Mouse (Mus musculus) thymus, adult 18-20 months (tissue): Measurements from ENCODE around the gene Rpia.
A peak's percentile ranks its signal among the peaks of the same experiment; 100 is the strongest.

ENCODE experiments used
- DNase-seq, 2 experiments: peaks; one replicate each; pipeline ENCODE4 v3.0.0; 2022; ENCODE audit warnings: mixed read lengths in 2 of 2

Rpia gene

DNA sequence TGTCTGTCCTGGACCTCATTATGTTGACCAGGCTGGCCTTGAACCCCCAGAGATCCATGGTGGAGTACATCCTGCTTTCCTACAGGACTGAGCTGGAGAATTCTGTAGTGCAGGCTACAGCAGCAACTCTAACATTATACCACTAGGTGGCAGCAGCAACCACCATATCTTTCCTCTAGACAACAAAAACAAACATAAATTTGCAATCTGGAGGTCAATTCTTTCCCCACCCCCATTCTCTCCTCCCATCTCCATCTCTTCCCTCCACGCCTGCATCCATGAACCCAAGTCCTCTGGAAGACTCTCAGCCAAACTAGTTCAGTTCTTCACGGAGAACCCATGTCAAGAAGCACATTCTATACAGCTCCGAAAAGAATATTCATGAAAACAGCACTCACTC, 12.6 kb upstream of the Rpia start:
- DNase-seq = no peak

DNA sequence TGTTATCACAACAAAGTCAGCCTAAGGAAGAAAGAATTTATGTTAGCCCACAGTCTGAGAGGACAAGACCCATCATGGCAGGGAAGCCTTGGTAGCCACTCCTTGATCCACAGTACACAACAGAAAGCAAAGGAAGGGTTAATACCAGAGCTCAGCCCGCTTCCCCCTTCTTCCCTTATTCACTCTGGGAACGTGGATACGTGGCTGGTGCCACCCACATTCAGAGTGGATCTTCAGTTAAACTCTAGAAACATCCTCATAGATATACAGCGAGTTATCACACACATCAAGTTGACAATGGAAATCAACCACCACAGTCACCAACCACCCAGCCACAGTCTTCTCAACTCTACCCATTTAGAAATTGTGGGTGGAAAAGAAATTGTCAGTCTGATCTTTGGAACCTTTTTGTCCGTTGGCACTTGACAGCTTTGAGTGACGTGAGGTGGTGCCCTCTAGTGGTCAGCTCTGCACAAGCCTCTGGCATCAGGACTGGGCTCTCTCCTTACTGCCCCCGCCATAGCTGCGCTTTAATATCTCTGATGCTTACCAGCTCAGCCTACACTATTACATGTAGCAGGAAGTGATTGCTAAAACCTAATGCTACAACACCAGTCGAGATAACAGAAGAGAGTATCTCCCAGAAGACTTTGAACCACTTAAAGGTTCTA, 5.7 kb upstream of the Rpia start:
- peak; percentile 28 to 51 for DNase-seq

DNA sequence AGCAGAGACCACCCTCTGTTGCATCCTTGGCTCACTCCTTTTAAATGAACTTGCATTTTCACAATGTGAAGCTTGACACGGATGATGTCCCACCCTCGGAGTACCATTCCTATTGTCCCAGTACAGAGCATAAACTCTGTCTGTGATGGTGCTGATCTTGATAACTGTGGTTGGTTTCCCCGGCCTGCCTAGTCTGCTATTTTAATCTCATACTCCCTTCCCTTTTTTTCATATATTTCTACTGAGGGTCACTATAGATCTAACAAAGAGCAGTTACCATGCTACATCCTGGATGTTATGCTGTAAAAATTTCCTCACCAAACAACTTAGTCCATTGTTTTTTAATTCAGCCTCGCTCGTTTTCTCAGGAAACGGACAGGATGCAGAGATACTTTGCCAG, 4.9 kb upstream of the Rpia start:
- DNase-seq = no peak

DNA sequence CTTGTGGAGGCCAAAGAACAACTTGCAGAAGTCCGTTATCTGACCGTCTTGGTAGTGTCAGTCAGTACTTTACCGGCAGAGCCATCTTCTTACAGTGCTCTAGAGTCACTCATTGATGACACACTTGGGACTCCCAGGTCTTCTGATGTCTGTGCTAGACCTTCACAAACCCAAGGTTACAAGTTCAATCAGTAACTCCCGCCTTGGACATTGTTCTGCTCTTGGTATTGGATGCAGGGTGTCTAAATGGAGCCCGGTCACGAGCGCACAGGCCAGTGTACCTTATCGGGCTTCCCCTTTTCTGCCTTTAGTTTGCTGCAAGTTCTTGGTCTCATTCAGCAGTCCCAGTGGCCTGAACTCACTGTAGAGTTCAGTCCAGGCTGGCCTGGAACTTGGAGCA, 612 bp upstream of the Rpia start:
- DNase-seq = no peak

DNA sequence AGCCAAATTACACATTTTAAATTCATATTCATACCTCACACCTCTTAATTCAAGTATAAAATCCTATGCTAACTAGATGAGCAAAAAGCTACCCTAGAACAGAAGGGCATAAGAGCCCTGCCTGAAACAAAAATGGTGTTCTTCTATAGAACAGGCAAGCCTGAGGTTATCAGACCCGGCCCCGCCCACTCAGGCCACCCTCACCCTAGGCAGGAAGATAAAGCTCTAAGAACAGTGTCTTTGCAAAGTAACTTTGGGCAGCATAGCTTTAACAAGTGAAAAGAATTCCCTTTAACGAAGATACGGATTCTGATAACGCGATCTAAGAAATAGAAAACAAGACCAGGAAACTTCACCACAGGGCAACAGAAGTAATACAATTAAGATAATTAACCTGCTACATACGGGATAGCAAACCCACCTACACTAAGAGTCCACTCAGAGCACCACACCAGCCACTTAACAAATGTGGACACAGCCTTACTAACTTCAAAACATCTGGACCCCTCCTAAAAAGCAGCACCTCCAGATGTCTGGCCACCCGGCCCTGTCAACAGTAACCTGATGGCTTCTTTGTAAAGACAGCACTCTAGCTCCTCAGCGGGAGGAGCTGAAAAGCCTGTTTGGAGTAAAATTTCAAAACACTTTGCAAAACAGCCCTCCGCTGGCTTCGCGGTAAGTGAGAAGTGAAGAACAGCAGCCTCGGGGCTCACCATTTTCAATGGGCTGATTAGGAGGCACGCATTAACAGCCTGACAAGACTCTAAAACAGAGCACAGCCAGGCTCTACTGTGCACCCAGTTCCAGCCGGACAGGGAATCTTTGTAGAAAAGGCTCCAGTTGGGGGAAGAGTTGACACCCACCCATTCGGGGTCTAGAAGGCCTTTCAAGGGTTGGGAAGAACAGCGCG, 925 bp downstream of the Rpia start:
- DNase-seq = no peak

DNA sequence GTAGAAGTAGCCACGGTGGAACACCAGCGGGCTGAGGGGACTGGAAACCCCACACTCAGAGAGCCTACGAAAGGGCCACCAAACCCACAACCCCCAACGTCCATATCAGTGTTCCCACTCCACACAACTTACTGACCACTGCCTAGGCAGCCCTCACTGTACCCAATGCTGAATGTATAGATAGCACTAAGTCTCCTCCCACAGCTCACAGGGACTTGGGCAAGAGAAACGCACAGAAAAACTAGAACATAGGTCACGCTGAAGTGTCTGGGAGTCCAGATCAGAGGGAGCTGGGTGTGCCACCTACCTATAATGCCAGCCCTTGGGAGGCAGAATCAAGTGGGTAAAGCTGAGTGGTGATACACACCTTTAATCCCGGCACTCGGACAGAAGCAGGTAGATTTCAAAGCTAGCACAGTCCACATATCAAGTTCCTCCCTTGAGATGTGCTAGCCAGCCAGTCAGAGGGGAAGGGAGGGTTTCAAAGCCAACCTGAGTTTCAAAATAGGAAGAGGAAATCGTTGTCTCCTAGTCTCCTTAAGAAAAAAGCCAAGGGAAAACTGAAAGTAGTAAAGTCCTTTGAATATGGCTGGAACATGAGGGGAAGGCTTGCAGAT, 1.9 kb downstream of the Rpia start:
- DNase-seq = no peak

DNA sequence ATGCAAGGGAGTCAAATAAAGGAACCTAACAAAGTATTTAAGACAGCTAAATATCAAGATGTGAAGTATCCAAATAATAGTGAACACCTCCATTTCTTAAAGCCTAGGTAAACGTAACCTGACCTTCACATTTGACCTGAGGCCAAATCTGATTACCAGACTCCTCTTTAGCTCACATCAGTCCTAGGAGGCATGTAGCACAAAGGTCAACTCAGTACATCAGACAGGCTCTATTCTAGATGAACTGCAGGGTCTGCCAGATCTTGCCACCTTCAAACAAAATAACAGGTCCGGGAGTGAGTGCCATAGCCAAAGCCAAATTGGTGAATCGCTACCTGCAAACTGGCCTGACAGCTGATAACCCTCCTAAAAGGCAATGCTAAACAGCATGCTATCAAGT, 2.9 kb downstream of the Rpia start:
- DNase-seq = no peak

DNA sequence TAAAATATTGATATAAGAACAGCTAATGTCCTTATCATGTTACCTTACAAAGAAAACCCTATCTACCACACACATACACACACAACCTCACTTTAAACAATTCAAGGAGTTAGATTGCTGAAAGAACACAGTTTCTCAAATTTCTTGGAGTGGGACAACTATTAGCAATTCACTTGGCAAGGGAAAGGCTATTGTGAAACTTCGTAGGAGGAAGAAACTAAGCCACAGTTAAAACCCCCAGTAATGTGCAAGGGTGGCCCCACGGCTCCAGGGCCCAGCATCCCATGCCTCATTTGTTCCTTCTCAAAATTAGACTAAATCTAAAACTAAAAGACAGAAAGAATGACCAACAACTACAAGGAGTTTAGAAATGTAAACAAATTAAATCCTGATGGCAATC, 4.5 kb downstream of the Rpia start:
- DNase-seq = no peak

DNA sequence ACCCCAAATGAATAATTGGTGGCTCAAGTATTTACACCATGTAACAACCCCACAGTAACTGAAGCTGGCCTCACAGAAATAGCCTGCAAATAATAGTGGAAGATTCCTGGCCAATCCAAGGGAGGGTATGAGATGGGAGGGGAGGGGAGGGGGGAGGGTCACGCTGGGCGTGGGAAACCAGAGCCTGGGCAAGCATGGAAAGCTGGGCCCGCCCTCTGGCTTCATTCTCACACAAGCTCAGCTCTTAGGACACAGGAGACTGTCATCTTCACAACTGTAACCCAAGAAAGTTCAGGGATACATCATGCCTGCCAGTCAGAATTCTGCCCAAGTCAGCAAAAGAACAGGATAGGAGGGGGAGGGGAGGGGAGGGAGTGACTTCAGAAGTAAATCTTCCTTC, 6.2 kb downstream of the Rpia start:
- no peak for DNase-seq

DNA sequence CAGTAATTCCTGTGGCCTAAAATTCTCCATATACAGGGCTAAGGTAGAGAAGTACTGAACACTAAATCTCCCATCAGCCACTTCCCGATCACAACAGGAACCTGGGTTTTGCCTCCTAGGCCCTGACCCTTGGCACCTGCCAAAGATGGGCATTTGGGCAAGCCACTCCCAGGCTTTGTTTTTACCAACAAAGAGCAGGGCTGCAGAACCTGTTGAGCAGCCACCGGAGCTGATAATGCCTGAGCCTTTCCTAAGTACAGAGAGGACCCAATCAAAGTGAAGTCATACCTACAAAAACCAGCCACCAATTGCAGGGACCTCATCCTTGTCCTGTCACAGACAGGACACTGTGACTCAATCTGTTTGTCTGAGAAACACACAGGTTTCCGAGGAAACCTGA, 7.2 kb downstream of the Rpia start:
- no peak for DNase-seq

DNA sequence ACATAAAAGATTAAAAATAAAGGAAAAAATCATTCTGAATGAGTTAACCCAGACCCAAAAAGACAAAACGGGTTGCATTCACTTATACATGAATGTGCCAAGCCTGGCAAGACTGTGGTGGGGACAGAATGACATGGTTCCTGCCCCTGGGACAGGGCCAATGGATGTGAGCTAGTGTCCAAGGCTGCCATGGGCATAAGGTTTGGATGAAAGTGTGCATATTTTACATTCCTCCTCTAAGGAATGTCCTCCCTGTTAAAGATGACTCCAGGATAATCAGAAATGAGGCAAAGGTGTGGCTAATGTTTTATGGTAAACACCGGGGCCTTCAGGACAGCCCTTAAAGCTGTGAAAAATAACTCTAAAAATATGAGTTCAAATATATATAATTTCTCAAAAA, 10.7 kb downstream of the Rpia start:
- no peak for DNase-seq

DNA sequence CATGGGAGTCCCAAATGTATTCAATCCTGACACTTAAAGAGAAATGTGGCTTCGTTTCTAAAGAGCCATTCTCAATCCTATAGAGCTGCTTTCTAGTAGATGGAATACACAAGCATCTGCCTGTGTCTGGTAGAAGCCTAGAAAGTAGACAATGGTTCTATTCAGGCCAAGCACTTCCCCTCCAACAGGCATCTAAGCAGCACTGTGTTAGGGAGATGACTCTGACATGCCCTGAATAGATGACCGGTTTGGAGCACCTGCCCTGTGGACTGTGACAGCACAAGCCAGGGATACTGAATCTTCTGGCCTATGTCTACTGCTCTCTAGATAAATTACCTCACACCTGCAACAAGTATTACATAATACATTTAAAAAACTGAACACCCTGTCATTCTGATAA, 17.7 kb downstream of the Rpia start:
- DNase-seq = no peak

DNA sequence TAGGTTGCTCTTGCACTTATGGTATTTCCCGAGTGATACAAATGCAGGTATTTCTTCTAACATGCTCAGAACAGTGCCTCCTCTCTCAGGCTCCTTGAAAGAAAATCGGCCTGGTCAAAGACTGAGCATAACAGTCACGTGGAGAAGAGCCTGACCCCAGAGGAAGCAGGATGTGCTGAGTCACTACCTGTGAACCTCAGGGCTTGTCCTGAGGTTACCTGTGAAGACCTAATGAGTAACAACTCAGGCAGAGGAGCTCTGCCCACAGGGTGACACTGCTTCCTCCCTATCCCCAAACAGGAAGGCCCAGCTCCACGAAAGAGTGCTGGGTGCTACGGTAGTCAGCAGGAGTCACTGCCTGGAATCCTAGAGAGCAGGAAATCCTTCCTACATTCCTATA, 18.3 kb downstream of the Rpia start:
- DNase-seq = no peak

DNA sequence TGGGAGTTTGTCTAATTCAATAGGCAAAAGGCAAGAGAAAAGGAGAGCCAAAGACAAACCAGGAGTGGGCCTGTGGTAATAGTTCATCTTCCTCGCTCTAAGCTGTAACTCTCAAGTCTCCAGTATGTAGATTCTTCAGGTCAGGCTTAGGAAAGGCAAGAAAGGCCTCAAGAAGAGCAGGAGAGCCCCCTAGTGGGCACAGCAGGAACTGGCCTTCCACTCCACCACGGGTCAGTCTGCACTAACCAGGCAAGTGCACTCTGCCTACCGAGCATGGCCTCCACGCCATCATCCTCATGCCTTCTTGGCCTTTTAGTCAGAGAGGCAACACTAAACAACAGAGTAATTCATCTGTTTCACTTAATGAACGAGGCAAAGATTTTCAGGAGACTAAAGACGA, 23.3 kb downstream of the Rpia start:
- DNase-seq = peak; percentile 59 to 75

DNA sequence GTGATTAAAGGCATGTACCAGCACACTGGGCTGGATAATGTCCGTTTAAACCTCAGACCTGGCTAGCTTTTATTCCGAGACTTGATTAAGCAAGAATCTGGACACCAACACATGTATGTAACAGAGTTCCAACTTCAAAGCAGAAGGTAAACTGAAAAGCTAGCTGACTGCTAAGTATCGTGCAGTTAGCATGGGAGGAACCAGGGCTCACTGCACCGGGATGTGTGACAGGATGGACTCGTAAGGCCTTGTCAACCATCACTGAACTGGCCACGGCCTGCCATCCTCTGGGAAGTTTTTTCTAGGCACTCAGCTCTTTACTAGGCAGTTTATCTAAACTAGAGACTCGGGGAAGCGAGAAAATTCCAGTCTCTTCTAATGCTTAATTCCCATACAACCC, 27.0 kb downstream of the Rpia start:
- DNase-seq = no peak

DNA sequence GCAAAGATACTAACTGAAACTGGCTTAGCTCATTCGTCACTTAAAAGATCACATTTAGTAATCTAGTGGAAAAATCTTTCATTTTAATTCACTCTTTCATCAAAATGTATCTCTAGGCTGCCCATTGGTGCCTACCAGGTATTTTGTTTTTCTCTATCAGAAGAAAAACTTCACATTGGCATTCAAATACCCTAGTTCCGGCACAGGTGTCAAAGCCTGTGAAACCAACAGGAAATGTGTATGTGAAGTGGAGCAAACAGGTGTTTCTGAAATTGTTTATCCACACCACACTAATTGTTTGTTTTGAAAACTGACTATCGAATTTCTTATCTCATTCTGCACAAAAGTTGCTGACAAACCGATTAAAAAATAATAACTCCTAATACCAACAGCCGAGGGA, 27.5 kb downstream of the Rpia start:
- DNase-seq = no peak

DNA sequence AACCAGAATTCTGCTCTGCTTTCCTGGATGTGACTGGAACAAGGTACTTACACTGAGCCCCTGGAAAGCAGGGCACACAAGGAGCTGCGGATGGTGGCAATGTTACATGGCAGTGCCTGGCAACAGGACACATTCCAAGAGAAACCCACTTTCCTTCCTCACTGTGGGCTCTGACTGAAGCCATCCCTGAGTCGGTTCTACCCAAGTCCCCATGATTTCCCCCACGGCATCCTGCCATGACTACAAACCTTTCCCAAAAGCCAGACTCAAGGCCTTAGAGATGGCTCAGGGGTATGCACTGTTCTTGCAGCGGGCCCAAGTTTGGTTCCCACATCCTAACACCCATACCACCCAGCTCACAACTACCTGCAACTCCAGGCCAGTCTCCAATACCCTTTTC, 28.2 kb downstream of the Rpia start:
- DNase-seq = no peak

DNA sequence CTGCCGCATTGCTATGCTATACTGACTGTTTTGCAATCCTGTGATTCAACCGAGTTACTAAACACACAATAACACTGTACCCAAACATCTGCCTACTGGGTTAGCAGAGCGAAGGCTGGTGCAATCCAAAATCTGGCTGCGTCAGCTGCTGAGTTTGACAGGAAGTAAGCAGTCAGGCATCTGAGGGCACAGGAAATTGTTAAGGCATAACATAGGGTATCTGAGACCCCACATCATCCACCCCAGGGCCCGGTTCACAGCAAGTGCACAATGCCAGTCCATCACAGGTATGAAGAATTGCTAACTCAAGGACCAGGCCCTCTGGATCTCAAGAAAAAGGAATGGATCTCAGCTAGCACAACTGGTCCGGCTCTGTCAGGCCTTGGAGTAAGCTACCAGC, 29.4 kb downstream of the Rpia start:
- peak in 1 of 2 experiments; percentile 47 for DNase-seq

DNA sequence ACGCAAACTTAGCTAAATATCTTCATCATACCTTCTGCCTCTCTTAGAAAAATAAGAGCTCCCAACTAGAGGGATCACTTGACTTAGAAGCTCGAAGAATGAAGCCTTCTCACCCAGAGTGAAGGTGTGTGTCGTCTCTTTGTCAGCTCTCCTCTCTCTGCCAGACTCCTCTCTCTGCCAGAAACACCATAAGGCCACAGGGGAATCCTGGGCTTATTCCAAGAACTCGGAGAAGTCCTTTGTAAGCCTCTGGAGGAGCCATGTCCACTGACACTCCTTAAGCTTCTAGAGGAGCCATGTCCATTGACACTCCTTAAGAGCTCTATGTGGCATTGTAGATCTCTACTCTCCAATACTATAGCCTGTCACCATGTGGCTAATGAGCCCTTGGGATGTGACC, 31.1 kb downstream of the Rpia start:
- DNase-seq = no peak

DNA sequence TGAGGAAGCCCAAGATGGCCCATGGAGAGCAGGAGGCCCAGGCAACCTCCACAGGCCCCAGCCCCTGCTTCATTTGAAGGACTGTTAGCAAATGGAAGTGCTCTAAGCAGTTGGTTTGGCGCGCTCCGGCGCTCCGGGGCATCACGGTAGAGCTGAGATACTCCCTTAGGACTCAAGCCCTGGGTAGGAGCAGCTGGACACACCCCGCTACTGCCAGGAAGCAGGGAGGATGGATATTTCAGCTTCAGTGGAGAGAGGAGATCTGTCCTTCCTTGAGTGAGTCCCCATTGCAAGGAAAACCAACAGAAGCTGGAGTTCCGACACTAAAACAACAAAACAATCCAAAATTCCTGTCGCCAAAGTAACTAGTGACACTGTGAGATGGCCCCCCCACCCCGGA, 37.2 kb downstream of the Rpia start:
- DNase-seq = no peak

DNA sequence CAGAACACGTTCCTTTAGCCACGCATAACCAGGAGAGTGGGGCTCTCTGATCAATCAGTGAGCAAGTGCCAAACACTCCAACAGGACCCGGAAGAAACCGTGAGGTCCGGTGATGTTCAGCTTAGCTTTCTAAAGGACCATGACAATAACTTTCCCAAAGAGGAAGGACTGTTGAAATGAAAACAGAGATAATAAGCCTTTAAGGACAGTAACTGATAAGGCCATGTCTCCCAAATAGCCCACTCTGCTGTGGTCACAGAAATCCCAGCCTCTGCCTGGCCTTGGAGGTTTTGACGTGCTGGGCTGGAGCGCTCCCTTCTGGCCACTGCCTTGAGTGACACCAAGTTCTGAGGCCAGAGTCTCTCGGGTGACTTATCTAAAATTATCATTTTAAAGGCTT, 39.7 kb downstream of the Rpia start:
- no peak for DNase-seq

DNA sequence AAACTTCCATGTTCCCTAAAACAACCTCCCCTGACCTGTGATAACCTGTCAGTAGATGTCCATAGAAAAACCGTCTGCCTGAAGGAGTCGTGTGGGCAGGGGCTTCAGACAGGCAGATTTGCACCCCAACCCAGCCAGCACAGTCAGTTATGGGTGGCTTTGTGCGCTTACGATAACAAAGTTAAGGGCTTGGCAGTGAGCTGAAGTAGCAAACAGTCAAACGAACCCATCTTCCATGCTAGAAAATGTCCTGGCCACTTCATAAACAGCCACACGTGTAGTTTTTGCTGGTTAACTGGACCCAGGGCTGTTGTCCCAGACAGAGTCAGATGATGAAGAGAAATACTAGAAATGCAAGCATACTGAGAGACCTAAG, 40.1 kb downstream of the Rpia start:
- no peak for DNase-seq

DNA sequence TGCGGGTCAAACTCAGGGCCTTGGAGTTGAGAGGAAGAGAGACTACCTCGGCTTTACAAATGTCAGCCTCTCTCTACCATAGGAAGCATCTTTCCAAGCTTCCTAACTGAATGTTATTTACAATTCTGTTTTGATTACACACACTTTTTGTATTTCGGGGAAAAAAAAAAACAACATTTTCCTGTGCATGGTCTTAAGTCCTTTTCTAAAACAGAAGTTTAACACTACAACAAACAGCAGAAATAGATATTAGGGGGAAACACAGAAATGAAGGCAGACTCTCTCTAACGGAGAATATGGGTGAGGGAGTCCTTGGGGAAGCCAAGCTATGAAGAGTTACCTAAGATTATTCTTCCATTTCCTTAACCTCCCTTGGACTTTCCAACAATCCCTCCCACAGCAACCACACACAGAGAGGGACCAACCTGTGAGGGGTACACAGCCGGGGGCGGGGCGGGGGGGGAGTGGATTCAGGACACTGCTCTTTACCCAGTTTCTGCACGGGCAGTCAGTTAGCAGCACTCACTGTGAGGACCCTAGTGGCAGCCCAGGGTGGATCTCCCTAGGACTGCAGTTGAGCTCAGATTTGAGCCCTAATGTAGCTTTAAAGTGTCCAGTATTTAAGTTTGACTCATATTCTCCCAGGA, 40.7 kb downstream of the Rpia start:
- DNase-seq = no peak

DNA sequence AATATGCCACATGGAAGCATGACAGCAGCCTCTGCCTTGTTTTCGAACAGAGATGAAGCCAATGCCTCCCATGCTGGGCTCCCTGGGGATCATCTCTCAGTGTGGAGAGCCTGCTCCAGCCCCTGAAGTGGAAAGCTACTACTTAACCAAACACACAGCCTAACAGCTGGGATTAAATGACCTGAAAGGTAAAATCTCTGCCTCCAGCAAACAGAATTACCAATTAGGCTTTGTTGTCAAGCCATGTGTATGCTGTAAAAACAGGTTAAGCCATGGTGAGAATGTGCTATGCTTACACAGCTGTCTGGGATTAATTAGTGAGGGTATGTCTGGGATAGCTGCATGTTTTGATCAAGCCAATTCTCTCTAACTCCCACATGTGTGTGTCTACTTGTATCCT, 42.3 kb downstream of the Rpia start:
- no peak for DNase-seq
